Mouse (Mus musculus): ENCODE results near the gene Maml3.

The Maml3 gene

GRCm38 (mm10) chr3:51810731-51811130 is 294.1 kb downstream of the Maml3 start:
- no peak for DNase-seq

DNA sequence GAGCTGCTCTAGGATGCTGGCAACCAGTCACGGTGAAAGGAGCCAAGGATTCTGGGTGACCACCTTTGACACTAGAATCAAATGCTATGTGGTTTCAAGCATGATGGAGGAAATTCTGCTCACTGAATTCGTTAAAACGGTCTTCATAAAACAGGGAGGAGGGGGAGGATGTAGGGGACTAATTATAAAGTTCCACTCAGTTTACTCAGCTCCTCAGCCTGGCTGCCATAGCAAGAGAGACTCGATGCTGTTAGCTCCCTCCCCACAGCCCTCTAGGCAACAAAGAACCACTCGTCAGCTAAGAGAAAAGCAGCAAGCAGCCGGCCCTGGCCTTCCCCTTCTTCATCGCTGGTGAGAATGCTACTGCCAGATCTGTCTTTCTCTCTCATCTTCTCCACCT is 295.1 kb downstream of the Maml3 start:
- DNase-seq, result no peak

DNA sequence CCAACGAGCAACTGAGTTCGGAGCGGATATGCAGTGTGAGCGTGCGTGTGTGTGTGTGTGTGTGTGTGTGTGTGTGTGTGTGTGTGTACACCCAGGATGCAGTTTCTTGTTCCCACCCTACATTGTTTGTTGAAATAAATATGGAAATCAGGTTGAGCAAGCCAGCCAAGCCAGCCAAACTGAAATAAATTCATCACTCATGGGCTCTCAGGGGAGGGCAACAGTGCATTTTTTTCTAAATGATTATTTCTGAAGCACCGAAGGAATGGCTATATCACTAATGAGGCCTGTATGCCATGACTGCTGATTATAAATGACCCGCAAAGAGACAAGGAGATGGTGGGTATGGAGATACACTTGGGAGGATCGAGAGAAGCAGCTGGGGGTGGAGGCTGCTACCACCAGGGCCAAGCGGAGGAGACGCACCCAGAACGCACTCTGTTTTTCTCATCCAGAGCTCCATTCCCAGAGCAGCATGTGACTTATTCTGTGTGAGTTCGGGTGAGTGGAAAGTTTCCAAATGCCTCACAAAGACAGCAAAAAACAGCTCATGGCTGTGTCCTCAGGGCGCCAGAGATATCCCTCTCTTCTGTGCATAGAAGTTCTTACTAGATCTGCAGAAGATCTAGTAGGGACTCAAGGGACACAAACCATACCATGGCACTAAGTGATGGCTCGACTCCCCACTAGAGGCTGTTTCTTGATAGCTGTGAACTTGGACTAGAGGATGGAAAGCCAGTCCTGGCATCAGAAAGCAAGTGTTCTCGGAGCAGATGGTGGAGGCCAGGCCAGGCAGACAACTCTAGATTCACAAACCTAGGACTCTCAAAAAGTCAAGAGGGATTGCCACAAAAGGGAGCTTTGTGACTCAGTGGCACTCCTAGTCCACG is 296.6 kb downstream of the Maml3 start:
- DNase-seq, result no peak

- DNase-seq, result no peak
Measured at GRCm38 (mm10) chr3:51805488-51806318, 299.2 kb downstream of the Maml3 start.

DNA sequence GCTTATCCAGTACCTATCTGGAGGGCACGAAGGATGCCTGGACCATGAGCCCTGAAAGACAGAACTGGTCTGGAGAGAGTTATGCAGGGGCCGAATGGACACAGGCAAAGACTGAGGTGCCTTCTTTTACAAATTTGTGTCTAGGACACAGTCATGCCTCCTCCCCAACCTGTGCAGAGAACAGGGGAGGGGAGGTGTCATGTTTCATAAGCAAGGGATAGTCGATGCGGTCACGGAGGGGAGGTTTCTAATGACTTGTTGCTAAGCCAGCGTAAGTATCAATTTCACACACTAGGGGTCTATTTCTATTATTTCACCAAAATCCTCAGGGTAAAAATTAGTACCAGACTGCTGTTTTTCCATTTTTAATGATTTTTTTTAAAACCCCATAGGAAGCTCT is 301.0 kb downstream of the Maml3 start:
- no peak for DNase-seq

DNA sequence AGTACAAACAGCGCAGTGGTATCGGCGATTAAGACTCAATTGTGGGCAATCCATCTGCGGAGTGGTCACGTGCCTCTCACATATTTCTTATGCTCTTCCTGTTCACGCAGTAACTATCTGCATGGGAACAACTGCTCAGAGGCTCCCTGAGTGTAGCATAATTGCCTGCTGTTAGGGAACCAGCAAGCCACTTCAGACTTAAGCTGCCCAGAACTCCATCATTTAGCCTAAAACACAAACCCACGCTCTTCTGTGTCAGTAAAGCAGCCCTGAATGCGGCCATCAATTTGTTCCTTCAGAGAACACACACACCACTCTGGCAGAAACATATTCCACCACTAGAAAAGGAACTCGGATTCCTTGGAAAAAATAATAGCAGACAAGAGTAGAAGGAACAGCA is 305.2 kb downstream of the Maml3 start:
- no peak for DNase-seq

- no peak for DNase-seq
Measured at GRCm38 (mm10) chr3:51796838-51797237, 308.0 kb downstream of the Maml3 start.

- DNase-seq, result peak; percentile 36
Measured at GRCm38 (mm10) chr3:51796219-51796828, 308.6 kb downstream of the Maml3 start.

- DNase-seq, result no peak
Measured at GRCm38 (mm10) chr3:51791542-51791941, 313.3 kb downstream of the Maml3 start.

DNA sequence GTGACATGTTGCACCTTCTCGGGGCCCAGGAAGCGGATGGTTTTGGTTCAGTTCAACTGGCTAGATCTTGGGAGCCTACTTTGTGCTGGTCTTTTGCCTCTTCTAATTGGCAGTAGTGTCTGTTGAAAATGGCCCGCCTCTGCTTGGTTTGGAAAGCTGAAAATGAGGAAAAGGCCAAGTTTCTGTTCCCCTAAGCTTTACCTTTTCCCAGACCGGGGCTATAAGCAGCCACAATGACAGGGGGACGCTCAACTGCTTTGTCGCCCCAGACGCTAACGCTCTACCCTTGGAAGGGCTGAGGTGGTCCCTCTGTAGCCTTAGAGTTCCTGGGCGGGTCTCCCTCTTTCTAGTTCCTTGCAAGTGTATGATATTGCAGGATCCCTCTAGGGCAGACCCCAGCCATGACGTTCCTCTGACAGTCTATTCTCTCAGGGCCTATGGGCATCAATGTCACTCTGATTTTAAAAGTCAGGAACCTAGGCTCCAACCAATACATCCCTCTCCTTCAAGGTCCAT is 315.4 kb downstream of the Maml3 start:
- no peak for DNase-seq

- peak; percentile 68 for DNase-seq
Measured at GRCm38 (mm10) chr3:51788591-51789339, 316.1 kb downstream of the Maml3 start.

GRCm38 (mm10) chr3:51787945-51788344 is 316.9 kb downstream of the Maml3 start:
- no peak for DNase-seq

GRCm38 (mm10) chr3:51785796-51786195 is 319.1 kb downstream of the Maml3 start:
- DNase-seq, result no peak

- no peak for DNase-seq
Measured at GRCm38 (mm10) chr3:51782191-51782590, 322.7 kb downstream of the Maml3 start.

DNA sequence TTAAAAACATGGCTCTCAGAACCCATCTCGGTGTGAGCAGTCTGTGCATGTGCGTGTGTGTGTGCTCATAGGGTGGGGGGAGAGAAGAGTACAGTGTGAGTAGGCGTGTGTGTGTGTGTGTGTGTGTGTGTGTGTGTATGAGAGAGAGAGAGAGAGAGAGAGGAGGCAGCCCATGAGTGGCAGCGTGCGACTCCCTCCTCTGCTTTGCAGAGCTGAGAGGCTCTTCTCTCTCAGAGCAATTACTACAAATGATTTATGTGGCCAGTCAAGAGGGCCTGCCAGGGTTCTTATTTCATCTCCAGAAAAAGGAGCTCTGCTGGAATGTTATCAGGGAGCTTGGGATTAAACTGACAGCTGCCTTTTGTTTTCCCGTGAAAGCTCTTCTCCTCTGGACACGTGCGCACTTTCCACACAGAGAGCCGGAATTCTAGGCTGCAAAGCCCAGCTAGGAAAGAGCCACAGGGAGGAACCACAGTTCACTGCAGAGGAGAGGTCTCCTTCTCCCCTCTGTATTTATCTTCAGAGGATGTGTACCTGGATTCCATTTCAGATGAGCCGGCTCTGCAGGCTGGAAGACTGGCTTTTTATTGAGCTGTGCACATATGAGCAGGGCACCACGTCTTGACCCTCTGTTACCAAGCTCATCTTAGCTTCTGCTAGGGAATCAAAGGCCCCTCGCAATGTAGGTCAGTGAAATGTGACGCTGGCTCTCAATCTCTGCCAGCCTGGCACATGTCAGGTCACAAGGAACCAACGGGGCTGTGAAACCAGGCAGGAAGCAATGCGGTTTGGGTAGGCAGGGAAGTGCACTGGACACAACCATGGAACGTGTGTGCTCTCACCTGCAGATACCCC is 325.9 kb downstream of the Maml3 start:
- DNase-seq, result peak; percentile 22

DNA sequence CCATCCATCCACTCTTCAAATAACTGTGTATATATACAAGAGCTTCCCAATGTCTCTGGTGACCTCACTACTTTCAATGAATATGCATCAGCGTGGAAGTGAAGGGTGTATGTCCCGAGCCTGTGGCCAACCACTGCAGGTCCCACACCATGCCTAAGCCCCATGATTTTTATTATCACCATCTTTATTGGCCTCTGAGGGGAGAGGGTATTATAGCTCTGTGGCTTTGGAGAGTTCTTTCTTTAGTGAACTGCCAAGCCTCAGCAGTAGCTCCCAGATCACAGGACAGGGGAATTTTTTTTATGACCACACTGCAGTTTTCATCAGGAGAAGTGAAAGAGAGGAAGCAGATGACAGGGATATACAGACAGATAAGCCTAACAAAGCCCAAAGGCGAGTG is 326.7 kb downstream of the Maml3 start:
- DNase-seq, result no peak

GRCm38 (mm10) chr3:51776018-51776611 is 328.8 kb downstream of the Maml3 start:
- no peak for DNase-seq

GRCm38 (mm10) chr3:51773587-51773986 is 331.3 kb downstream of the Maml3 start:
- no peak for DNase-seq

DNA sequence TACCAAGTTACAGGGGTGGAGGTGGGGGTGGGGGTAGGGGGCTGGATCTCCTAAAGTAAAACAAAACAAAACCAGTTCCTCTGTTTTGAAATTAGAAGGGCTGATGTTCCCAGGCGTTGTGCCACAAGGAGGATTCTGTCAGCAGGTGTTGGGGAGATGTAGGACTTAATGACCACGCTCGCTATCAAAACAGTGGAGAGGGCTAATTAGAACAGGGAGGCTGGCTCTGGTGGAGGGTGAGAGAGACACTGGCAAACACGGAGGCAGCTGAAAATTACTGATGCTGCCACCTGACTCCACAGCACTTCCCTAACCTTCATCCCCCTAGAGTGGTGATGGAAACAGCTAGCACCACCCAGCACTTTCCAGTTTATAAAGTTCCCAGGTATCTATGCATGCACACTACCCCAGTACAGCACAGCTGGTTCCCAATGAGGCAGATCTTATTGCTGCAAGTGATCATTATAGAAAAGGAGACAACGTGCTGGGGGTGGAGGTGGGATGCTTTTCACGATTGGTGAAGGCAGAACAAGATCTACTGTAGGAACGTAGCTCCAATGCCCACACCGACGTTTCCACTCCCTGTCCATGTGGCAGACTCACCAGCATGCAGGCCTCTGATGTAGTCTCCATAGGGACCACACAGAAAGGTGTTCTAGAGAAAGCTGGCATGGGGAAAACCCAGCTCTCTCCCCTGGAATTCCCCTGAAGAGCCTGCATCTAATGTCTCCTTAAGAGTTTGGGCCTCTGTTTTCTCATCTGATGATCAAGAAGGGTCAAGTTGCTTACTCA is 332.8 kb downstream of the Maml3 start:
- DNase-seq, result no peak

DNA sequence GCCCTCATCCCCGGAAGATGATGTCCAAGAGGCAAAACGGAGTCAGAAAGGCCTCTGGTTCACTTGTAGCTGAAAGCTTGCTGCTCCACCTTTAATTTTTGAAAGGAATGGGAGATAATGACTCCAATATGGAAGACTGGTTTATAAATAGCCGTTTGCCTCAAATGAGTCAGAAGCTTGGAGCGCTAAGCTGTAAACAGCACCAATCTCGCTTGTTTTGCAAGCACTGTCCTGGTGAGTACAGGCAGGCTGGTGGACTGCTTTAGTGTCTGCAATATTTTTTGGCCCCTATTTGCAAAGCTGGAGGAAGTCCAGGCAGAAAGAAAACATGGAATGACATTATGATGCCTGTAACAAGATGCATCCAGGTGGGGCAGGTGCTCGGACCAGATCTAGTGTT is 335.7 kb downstream of the Maml3 start:
- no peak for DNase-seq
